ENCODE assay signal across 8 mouse cellular contexts in genomic region chr10:84437166-84438048, GRCm38 (mm10). TPM values are rescaled to one million over a fixed set of nuclear protein-coding genes. Genes with fewer than 3 reads are reported as not detected.
A peak's percentile ranks its signal among the peaks of the same experiment; 100 is the strongest.
DNase-seq lines count a peak whose midpoint lies in the region; ATAC-seq and TF ChIP-seq lines count a peak whose summit lies in the region.

No protein-coding gene starts in this region.

- no peak for ATAC-seq in heart, embryonic 14.5 days (ENCODE audit: insufficient number of reproducible peaks, insufficient read depth, low FRiP score, low read depth)
- no peak; the same call in 1 of the 2 replicates for ATAC-seq in forebrain, embryonic 11.5 days (replicated peaks; ENCODE audit: low FRiP score)

- TF ChIP-seq POLR2A in brain, embryonic 14.5 days (IDR thresholded peaks at IDR 0.05; ENCODE audit: borderline replicate concordance, extremely low read depth, insufficient read depth, insufficient read length, poor library complexity, severe bottlenecking), result no peak

- peaks cover 19% of the 10 kb centered on the region for H3K36me3 ChIP-seq in heart, embryonic 14.5 days (ENCODE audit: control insufficient read depth, insufficient read depth, low read length)
- no peaks in the 10 kb centered on the region for H3K36me3 ChIP-seq in forebrain, embryonic 11.5 days (ENCODE audit: control insufficient read depth, insufficient read depth, low read length)

- peak overlapping the region; percentile 62 for H3K9ac ChIP-seq in heart, embryonic 14.5 days (ENCODE audit: low read length)
- H3K9ac ChIP-seq in forebrain, embryonic 11.5 days (ENCODE audit: low read length), result peak overlapping the region; percentile 27; the same call in 1 of the 2 replicates

- H3K4me1 ChIP-seq in heart, embryonic 14.5 days (ENCODE audit: control insufficient read depth in 2 of 2, insufficient read depth in 2 of 2, low read length in 2 of 2), result peaks cover 33 to 60% of the 10 kb centered on the region in 2 experiments
- peaks cover 29% of the 10 kb centered on the region for H3K4me1 ChIP-seq in forebrain, embryonic 11.5 days (replicated peaks; ENCODE audit: control insufficient read depth, insufficient read depth, low read length)

- no peaks in the 10 kb centered on the region for H3K9me3 ChIP-seq in heart, embryonic 14.5 days (ENCODE audit: control insufficient read depth, low read length)
- no peaks in the 10 kb centered on the region for H3K9me3 ChIP-seq in forebrain, embryonic 11.5 days (ENCODE audit: control insufficient read depth, low read length)

- peak overlapping the region; percentile 82 for H3K4me2 ChIP-seq in heart, embryonic 14.5 days (ENCODE audit: low read length)
- peak overlapping the region; percentile 85 for H3K4me2 ChIP-seq in forebrain, embryonic 11.5 days (ENCODE audit: low read depth, low read length, severe bottlenecking)

- WGBS in heart, embryonic 14.5 days, result 45% methylated on average over 14 of the region's 14 CpGs
- WGBS in forebrain, embryonic 11.5 days, result 46% methylated on average over 14 of the region's 14 CpGs

- no peak for DNase-seq in heart, adult 18-20 months
- DNase-seq in brain, embryonic 14.5 days (ENCODE audit: low read depth), result peak; percentile 89
- DNase-seq in forebrain, embryonic 11.5 days (ENCODE audit: low spot score), result peak; percentile 63
- DNase-seq in mesoderm, embryonic 11.5 days (ENCODE audit: low read depth, low spot score), result peak; percentile 65
- DNase-seq in spleen, adult 12 weeks (ENCODE audit: low spot score), result no peak
- DNase-seq in kidney, adult 8-10 months, result no peak
- no peak for DNase-seq in right cerebral cortex, postnatal 14 days

- peak overlapping the region in 1 of 2 experiments; percentile 94; a peak in 1 of 4 replicates for H3K27ac ChIP-seq in heart, embryonic 14.5 days (replicated peaks in 1 of 2; ENCODE audit: control insufficient read depth in 1 of 2, insufficient read depth in 1 of 2, low read depth in 2 of 2, low read length in 2 of 2)
- peak overlapping the region; percentile 64 for H3K27ac ChIP-seq in forebrain, embryonic 11.5 days (ENCODE audit: low read depth, low read length)

- TF ChIP-seq CTCF in brain, embryonic 14.5 days (IDR thresholded peaks at IDR 0.05; ENCODE audit: borderline replicate concordance, extremely low read depth, insufficient read depth, insufficient read length), result no peak

- peak overlapping the region; percentile 20 to 79 for H3K4me3 ChIP-seq in heart, embryonic 14.5 days (ENCODE audit: control insufficient read depth in 1 of 2, insufficient read depth in 1 of 2, low read depth in 1 of 2, low read length in 2 of 2)
- peak overlapping the region; percentile 61; the same call in 1 of the 2 replicates for H3K4me3 ChIP-seq in forebrain, embryonic 11.5 days (ENCODE audit: low read depth, low read length)

- no peaks in the 10 kb centered on the region for H3K27me3 ChIP-seq in heart, embryonic 14.5 days (ENCODE audit: control insufficient read depth, insufficient read depth, low read length)
- no peaks in the 10 kb centered on the region for H3K27me3 ChIP-seq in forebrain, embryonic 11.5 days (ENCODE audit: control insufficient read depth, insufficient read depth, low read length)

RNA-seq across cellular contexts. Expression of gene Nuak1, which starts 3.0 kb away (rescaled TPM):
- polyA plus RNA-seq in heart, embryonic 14.5 days (2014; fragmentation: Nextera tagmentation; extraction: Ambion mirVana), result 2.6 and 3.4 TPM in 2 replicates
- total RNA-seq in heart, adult 18-20 months (2021), result 10 to 100 TPM; 27.9 to 32.2 TPM
- polyA plus RNA-seq in brain, embryonic 14.5 days (2012; rRNA removed), result 52.9 and 54.8 TPM in 2 replicates
- 2.9 and 3.6 TPM in 2 replicates for polyA plus RNA-seq in forebrain, embryonic 11.5 days (2014; fragmentation: Nextera tagmentation; extraction: Ambion mirVana)

Comparison
In these comparisons a context has a peak if more than half of its experiments do, and no peak if none do; other contexts are left out.
1. DNase-seq: peak in brain, embryonic 14.5 days (single experiment), forebrain, embryonic 11.5 days (single experiment) and mesoderm, embryonic 11.5 days (single experiment); none in heart, adult 18-20 months (0 of 2), spleen, adult 12 weeks (single experiment), kidney, adult 8-10 months (0 of 2) and right cerebral cortex, postnatal 14 days (single experiment).
2. RNA of gene Nuak1, which starts 3.0 kb away (polyA plus RNA-seq): 52.9 to 54.8 TPM in brain, embryonic 14.5 days; 2.6 to 3.4 TPM in heart, embryonic 14.5 days and 2.9 to 3.6 TPM in forebrain, embryonic 11.5 days; every median in the first group is over 10 times any median in the second.